Mouse (Mus musculus) intestine, embryonic 16.5 days (tissue): ENCODE measurements at regions not wholly inside any gene's neighbourhood (a gene's known extent, or its start where the extent isn't known, plus 50 kb on each side); places are given as distances from the start of the nearest gene placed in this dataset.

Source experiments
- ATAC-seq: fragments of 200-750 bp; cut with Nextera tagmentation; 2 replicates; pipeline ENCODE4 v1.8.0; 2017; ENCODE audit warnings: moderate TSS enrichment, moderate library complexity
- H3K27ac ChIP-seq: fragments of 300-500 bp; sonication (generic); 2 replicates; pipeline ENCODE4 v1.5.1; 2014; ENCODE audit warnings: mild to moderate bottlenecking, low read length
- H3K27me3 ChIP-seq: fragments of 300-500 bp; sonication (generic); replicated peaks from 2 replicates; pipeline ENCODE4 v1.6.1; 2014; ENCODE audit warnings: low read length, control low read depth, mixed read lengths; ENCODE audit not compliant: control insufficient read depth, insufficient read depth
- H3K36me3 ChIP-seq: fragments of 300-500 bp; sonication (generic); 2 replicates; pipeline ENCODE4 v1.6.1; 2014; ENCODE audit warnings: low read length, control low read depth; ENCODE audit not compliant: control insufficient read depth, insufficient read depth
- H3K4me1 ChIP-seq: fragments of 300-500 bp; sonication (generic); 2 replicates; pipeline ENCODE4 v1.6.1; 2014; ENCODE audit warnings: low read length, control low read depth, mixed read lengths; ENCODE audit not compliant: control insufficient read depth, insufficient read depth
- H3K4me2 ChIP-seq: fragments of 300-500 bp; sonication (generic); 2 replicates; pipeline ENCODE4 v1.6.1; 2014; ENCODE audit warnings: low read depth, low read length, control low read depth
- H3K4me3 ChIP-seq: fragments of 300-500 bp; sonication (generic); 2 replicates; pipeline ENCODE4 v1.5.1; 2014; ENCODE audit warnings: mild to moderate bottlenecking, low read length
- H3K9ac ChIP-seq: fragments of 300-500 bp; sonication (generic); 2 replicates; pipeline ENCODE4 v1.6.1; 2014; ENCODE audit warnings: low read depth, low read length
- H3K9me3 ChIP-seq: fragments of 300-500 bp; sonication (generic); 2 replicates; pipeline ENCODE4 v1.6.1; 2016; ENCODE audit warnings: low read length, control low read depth; ENCODE audit not compliant: control insufficient read depth
- WGBS: fragments of 180-500 bp; shearing (Covaris S2); extraction: QIAGEN DNeasy Blood & Tissue Kit; methylation state at CpG from one replicate; pipeline ENCODE4 v1.1.7; 2014; 5-methylcytosine and 5-hydroxymethylcytosine counted together

DNA sequence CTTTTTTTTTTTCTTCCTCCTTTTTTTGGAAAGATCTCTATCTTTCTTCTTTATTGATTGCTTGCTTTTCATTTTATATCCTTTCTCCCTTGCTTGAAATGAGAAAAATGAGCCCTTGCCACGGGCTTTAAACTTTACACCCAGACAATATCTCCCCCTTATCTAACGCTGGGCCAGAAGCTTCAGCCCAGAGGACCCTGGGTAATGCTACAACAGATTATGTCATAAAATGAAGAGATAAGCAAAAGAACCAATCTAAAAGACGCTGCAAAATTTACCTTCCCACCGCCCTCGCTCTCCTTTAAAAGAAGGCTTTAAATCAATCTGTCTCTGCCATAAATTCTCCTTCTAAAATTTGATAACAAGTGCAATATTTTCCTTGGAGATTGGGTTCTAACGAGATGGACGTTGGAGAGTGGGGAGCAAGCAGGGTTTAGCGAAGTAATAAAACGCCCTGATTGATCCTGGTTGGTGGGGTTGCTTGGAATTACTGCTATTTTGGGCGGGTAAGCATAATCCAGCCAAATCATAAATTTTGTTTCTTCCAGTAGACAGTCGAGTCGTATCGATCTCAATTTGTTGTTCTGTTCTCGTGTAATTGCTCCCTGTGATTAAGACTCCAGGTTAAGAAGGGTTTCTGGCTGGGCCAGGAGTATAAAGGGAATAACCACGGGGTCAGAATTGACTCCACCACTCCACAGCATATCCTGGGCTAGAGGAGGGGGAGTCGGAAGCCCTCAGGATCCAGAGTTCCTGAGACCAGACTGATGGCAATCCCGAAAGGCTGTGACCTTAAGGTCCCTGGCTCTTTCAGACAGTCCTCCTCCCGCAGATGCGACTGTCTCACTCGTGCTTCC, 318.9 kb downstream of the Gm9195 start:
- Histone ChIP-seq H3K4me2 (peak overlapping the region; percentile 32), H3K9ac (no peak overlapping the region), H3K4me1 (no peaks in the 10 kb centered on the region), H3K9me3 (no peaks in the 10 kb centered on the region), H3K27me3 (no peaks in the 10 kb centered on the region), H3K27ac (no peak overlapping the region), H3K4me3 (no peak overlapping the region), H3K36me3 (no peaks in the 10 kb centered on the region)
- WGBS = 39% methylated on average over 20 of the region's 20 CpGs
- ATAC-seq = peak; percentile 83

DNA sequence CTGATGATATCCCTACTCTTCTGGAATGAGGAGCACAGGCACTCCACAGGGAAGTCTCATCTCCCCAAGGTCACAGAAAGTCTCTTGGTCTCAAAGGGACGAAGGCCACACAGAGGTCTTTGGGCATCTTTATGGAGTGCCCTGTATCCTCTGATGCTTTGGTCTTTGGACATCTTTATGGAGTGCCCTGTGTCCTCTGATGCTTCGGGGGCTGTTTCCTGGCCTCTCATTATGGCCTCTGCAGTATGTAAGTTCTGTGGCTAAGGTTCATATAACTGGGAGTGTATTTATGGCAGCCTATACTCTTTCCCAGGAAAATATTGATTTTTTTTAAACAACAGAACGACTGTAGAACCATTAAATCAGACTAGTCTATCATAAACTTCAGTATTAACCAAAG, 319.9 kb downstream of the Gm9195 start:
- no peak overlapping the region for H3K27ac ChIP-seq
- H3K9ac ChIP-seq = no peak overlapping the region
- no peaks in the 10 kb centered on the region for H3K36me3 ChIP-seq
- H3K27me3 ChIP-seq = no peaks in the 10 kb centered on the region
- WGBS = 41% methylated on average over 3 of the region's 3 CpGs
- no peak overlapping the region for H3K4me2 ChIP-seq
- no peaks in the 10 kb centered on the region for H3K9me3 ChIP-seq
- no peak overlapping the region for H3K4me3 ChIP-seq
- ATAC-seq = peak; percentile 67
- 0 out of 2 replicates have a peak, but pooled peaks cover 7% of the 10 kb centered on the region for H3K4me1 ChIP-seq

DNA sequence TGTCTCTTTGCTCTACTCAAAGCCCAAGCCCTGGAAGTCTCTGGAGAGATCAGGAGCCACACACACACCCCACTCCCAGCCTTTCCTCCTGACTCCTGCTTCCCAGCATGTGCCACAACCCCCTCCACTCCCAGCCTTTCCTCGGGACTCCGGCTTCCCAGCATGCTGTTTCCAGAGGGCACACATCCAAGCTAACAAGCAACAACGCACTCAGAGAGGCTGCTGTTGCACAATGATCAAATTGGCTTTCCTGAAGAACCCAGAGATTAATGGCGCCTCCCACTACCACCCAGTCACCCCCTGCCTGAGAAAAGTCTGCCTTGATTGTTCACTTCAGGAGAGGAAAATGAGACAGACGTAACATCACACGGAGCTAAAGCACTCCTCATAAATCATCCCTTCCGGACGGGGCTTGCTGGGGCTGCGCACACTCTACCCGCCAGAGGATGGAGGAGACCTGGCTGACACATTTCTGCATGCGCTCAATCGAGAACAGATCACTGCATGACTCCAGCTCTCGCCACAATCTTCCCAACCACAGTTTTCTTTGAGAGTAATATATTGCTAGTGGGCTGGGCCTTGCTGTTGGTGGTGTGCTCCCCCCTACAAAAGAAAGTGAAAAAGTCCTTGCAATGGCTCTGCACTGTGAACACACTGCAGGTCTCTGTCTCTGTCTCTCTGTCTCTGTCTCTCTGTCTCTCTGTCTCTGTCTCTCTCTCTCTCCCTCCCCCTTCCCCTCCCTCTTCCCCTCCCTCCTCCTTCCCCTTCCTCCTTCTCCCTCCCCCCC, 332.9 kb downstream of the Gm9195 start:
- H3K27ac ChIP-seq = no peak overlapping the region
- H3K4me1 ChIP-seq = peaks cover 12% of the 10 kb centered on the region
- H3K27me3 ChIP-seq = no peaks in the 10 kb centered on the region
- peak; percentile 75 for ATAC-seq
- H3K36me3 ChIP-seq = no peaks in the 10 kb centered on the region
- H3K9ac ChIP-seq = no peak overlapping the region
- H3K9me3 ChIP-seq = no peaks in the 10 kb centered on the region
- peak overlapping the region; percentile 5; the same call in 1 of the 2 replicates for H3K4me3 ChIP-seq
- H3K4me2 ChIP-seq = peak overlapping the region; percentile 29
- WGBS = 16% methylated on average over 13 of the region's 13 CpGs

DNA sequence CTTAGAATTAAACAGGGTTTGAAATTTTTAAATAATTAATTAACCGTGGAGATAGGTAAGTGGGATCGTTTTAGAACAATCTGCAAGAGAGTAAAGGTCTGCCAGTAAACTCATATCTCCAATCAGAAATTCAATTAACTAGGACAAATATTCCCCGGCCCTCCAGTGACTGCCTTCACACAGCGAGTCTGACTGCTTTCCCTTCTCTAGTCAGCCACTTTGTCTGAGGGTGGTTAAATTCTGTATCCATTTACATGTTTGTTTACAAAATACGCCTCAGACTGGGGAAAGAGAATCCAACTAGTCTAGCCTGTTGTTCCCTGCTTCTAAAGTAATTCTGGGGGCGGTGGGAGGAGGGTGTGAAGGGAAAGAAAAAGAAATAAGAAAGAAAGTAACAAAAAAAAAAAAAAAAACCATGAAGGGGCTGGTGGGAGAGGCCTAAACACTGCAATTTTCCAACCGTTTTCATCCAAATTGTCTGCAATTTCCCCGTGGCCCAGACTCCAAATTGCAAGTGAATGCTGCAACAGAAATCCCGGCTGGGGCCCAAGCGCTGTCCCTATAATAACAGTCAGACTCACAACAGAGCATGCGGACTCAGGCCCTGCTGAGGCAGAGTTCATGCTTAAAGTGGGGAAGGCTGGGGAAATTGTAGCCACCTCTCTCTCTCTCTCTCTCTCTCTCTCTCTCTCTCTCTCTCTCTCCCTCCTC, 336.3 kb downstream of the Gm9195 start:
- WGBS = 36% methylated on average over 11 of the region's 11 CpGs
- Histone ChIP-seq H3K27ac (no peak overlapping the region), H3K4me1 (peaks cover 9% of the 10 kb centered on the region), H3K9me3 (no peaks in the 10 kb centered on the region), H3K4me3 (no peak overlapping the region), H3K9ac (no peak overlapping the region), H3K27me3 (no peaks in the 10 kb centered on the region), H3K4me2 (no peak overlapping the region), H3K36me3 (no peaks in the 10 kb centered on the region)
- ATAC-seq = no peak

DNA sequence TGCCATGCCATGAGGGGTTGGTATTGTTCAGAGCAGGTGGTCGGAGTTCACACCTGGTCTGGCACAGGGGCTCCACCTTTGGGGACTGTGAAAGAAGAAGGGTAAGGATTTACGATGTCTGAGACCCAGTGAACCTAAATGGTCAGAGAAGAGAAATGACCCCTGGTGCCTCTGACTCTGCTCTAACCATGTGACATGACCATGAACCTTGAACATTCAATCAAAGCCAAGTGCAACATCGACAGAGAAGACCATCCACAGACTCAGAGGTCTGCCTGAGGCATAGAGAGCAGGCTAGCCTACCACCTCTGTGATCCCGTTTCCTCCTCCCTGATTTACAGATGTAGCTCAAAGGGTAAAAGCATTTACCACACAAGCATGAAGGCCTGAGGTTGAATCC, 340.0 kb downstream of the Gm9195 start:
- 82% methylated on average over 4 of the region's 4 CpGs for WGBS
- no peak for ATAC-seq
- H3K9ac ChIP-seq = no peak overlapping the region
- no peaks in the 10 kb centered on the region for H3K4me1 ChIP-seq
- H3K27ac ChIP-seq = no peak overlapping the region
- H3K36me3 ChIP-seq = no peaks in the 10 kb centered on the region
- H3K27me3 ChIP-seq = no peaks in the 10 kb centered on the region
- H3K9me3 ChIP-seq = no peaks in the 10 kb centered on the region
- H3K4me2 ChIP-seq = no peak overlapping the region
- H3K4me3 ChIP-seq = no peak overlapping the region

DNA sequence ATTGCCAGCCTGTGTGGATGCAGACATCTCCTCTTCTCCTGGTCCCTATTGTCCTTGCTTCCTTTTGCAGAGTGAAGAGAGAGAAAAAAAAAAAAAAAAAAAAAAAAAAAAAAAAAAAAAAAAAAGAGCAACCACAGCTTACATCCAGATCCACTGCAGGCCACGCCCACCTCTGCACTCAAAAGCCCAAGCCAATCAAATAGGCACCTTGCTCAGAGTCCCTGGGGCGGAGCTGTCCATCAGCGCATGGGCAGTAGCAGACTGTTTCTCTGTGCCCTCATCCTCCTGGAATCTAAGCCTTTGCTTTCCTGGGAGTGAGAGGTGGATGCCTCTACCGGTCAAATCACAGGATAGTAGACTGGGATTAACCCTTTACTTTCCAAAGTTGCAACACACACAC, 342.2 kb downstream of the Gm9195 start:
- no peak overlapping the region for H3K27ac ChIP-seq
- H3K27me3 ChIP-seq = no peaks in the 10 kb centered on the region
- H3K9ac ChIP-seq = no peak overlapping the region
- no peak overlapping the region for H3K4me2 ChIP-seq
- no peaks in the 10 kb centered on the region for H3K36me3 ChIP-seq
- peak; percentile 50; the same call in 1 of the 2 replicates for ATAC-seq
- no peaks in the 10 kb centered on the region for H3K9me3 ChIP-seq
- H3K4me3 ChIP-seq = no peak overlapping the region
- 29% methylated on average over 4 of the region's 4 CpGs for WGBS
- no peaks in the 10 kb centered on the region for H3K4me1 ChIP-seq

DNA sequence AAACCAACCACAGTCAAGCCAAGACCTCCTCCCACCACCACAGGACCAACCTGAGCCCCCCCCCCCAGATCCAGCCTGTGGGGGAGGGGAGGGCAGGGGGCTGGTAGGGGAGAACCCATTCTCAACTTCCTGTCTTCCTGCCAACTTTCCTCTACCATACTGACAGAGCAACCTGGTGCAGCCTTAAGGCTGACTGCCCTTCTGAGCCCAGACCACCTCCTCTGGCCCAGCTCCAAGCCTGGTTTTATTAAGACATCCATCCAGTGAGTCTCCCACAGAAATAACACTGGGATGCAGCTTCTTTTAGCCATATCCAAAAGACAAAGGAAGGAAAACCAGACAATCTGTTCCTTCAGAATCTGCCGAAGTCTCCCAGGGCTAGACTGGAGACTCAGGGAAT, 342.8 kb downstream of the Gm9195 start:
- Histone ChIP-seq H3K9ac (no peak overlapping the region), H3K27me3 (no peaks in the 10 kb centered on the region), H3K9me3 (no peaks in the 10 kb centered on the region), H3K4me3 (no peak overlapping the region), H3K27ac (no peak overlapping the region), H3K36me3 (no peaks in the 10 kb centered on the region), H3K4me1 (no peaks in the 10 kb centered on the region), H3K4me2 (no peak overlapping the region)
- WGBS = 40% methylated on average over 1 of the region's 1 CpGs
- no peak for ATAC-seq

DNA sequence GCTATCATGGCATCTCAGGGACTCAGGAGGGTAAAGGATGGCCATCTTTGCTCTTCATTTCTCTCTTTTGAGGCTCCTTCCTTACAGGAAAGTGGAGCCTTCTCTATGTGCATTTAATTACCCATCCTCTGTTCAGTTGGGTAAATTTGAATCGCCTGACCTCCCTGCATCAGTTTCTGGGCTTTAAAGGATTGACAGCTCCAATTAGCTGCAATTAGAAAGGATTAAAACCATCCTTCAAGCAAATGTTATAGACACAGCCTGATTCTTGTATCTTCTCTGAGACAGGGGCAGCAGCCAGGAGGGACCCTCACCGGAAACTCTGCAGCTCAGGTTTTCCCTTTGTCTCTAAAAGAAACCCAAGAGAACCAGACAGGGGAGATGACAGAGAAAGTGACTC, 345.3 kb downstream of the Gm9195 start:
- Histone ChIP-seq H3K36me3 (no peaks in the 10 kb centered on the region), H3K27ac (no peak overlapping the region), H3K4me1 (no peaks in the 10 kb centered on the region), H3K9ac (no peak overlapping the region), H3K4me3 (no peak overlapping the region), H3K27me3 (no peaks in the 10 kb centered on the region), H3K9me3 (no peaks in the 10 kb centered on the region), H3K4me2 (no peak overlapping the region)
- no peak for ATAC-seq
- WGBS = 72% methylated on average over 2 of the region's 2 CpGs

DNA sequence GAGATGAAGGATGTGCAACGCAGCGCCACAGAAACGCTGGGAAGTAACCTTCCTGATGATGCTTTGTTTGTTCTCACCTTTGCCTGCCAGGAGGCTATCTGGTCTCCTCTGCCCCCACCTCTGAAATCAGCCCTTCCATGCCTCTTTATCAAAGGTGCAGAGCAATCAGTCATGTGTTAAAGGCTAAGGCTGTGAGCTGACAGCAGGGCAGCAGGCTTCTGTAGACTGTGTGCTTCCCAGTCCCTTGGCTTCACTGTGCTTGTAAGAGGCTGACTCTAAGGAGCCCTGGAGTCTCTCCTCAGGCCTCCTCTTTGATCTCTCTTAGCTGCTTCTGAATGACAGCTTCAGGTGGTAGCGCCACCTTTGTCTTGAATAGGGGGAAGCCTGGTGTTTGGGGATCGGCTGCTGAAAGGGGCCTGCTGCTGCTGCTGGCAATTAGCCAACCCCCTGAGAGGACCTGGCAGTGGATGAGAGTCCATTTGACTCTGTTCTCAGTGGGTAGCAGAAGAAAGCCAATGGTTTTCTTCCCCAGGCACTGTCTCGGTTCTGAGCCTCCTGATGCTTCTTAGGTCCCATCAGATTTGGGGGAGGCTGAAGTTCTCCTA, 348.7 kb downstream of the Gm9195 start:
- WGBS = 27% methylated on average over 6 of the region's 6 CpGs
- no peak overlapping the region for H3K4me3 ChIP-seq
- no peaks in the 10 kb centered on the region for H3K4me1 ChIP-seq
- H3K27ac ChIP-seq = no peak overlapping the region
- no peak overlapping the region for H3K9ac ChIP-seq
- no peaks in the 10 kb centered on the region for H3K36me3 ChIP-seq
- H3K9me3 ChIP-seq = no peaks in the 10 kb centered on the region
- H3K4me2 ChIP-seq = no peak overlapping the region
- no peak for ATAC-seq
- no peaks in the 10 kb centered on the region for H3K27me3 ChIP-seq
